Mouse (Mus musculus): ENCODE measurements around the gene Zmynd10. TPM values are rescaled to one million over a fixed set of nuclear protein-coding genes. Genes with fewer than 3 reads are reported as not detected.

The Zmynd10 gene
- 1 to 10 TPM; 3.4 to 4.3 TPM for total RNA-seq (2021)

GRCm38 (mm10) chr9:107547026-107547425 lies at the start of gene Zmynd10:
Zmynd10 (plus strand) TSS chr9:107547298.
- peak; percentile 84 to 85 for DNase-seq

- no peak for DNase-seq
These were observed 46.3 kb upstream of the Zmynd10 start for GRCm38 (mm10) chr9:107500708-107501286.

- no peak for DNase-seq
These were observed 44.8 kb upstream of the Zmynd10 start for GRCm38 (mm10) chr9:107502131-107502846.

- no peak for DNase-seq
These were observed 42.2 kb upstream of the Zmynd10 start for GRCm38 (mm10) chr9:107504662-107505537.

GRCm38 (mm10) chr9:107508266-107508665 lies 38.8 kb upstream of the Zmynd10 start:
- peak; percentile 53 to 66 for DNase-seq

- no peak for DNase-seq
These were observed 36.6 kb upstream of the Zmynd10 start for GRCm38 (mm10) chr9:107510384-107511100.

- DNase-seq: no peak
These were observed 35.7 kb upstream of the Zmynd10 start for GRCm38 (mm10) chr9:107511436-107511835.

GRCm38 (mm10) chr9:107512326-107512725 lies 34.8 kb upstream of the Zmynd10 start:
- DNase-seq: no peak

GRCm38 (mm10) chr9:107514303-107514955 lies 32.7 kb upstream of the Zmynd10 start:
- peak; percentile 83 to 84 for DNase-seq

GRCm38 (mm10) chr9:107520331-107520730 lies 26.8 kb upstream of the Zmynd10 start:
- DNase-seq: no peak

GRCm38 (mm10) chr9:107521190-107521589 lies 25.9 kb upstream of the Zmynd10 start:
- no peak for DNase-seq

GRCm38 (mm10) chr9:107521711-107522399 lies 25.2 kb upstream of the Zmynd10 start:
- no peak for DNase-seq

- DNase-seq: no peak
These were observed 24.7 kb upstream of the Zmynd10 start for GRCm38 (mm10) chr9:107522400-107522711.

- peak; percentile 46 to 66 for DNase-seq
These were observed 20.7 kb upstream of the Zmynd10 start for GRCm38 (mm10) chr9:107526198-107527026.

GRCm38 (mm10) chr9:107533791-107534407 lies 13.2 kb upstream of the Zmynd10 start, which contains the start of gene Tmem115:
Tmem115 (plus strand) TSS chr9:107533945.
- peak; percentile 92 to 95 for DNase-seq

- DNase-seq: no peak
These were observed 12.5 kb upstream of the Zmynd10 start for GRCm38 (mm10) chr9:107534408-107535202.

GRCm38 (mm10) chr9:107538231-107538630 lies 8.9 kb upstream of the Zmynd10 start:
- peak in 1 of 2 experiments; percentile 52 for DNase-seq

GRCm38 (mm10) chr9:107538711-107539110 lies 8.4 kb upstream of the Zmynd10 start:
- DNase-seq: no peak

- DNase-seq: no peak
These were observed 7.2 kb upstream of the Zmynd10 start for GRCm38 (mm10) chr9:107539940-107540339.

All from layer of hippocampus, postnatal 36 days (tissue).